Comparison of ENCODE assay signal across 24 mouse cellular contexts in genomic region chr11:58107664-58108337, GRCm38 (mm10). TPM values are rescaled to one million over a fixed set of nuclear protein-coding genes. Genes with fewer than 3 reads are reported as not detected.
"Had no signal": no experiment of that assay in that cellular context is flagged by ENCODE, and none has a peak within 500 bp of the region (broad histone marks: within the 10 kb centered on the region; RNA-seq: fewer than 3 reads in every experiment).

No protein-coding gene starts in this region.

- H3K9me3 ChIP-seq: limb, embryonic 10.5 days; limb, embryonic 13.5 days; liver, embryonic 12.5 days; liver, embryonic 15.5 days; lung, embryonic 15.5 days; midbrain, embryonic 12.5 days; midbrain, embryonic 15.5 days; neural tube, embryonic 12.5 days had no signal

- H3K4me2 ChIP-seq: limb, embryonic 13.5 days; liver, embryonic 12.5 days; liver, embryonic 15.5 days; lung, embryonic 15.5 days; midbrain, embryonic 12.5 days; midbrain, embryonic 15.5 days; neural tube, embryonic 12.5 days had no signal

- H3K4me3 ChIP-seq: limb, embryonic 10.5 days; limb, embryonic 13.5 days; liver, embryonic 12.5 days; liver, embryonic 15.5 days; lung, embryonic 15.5 days; midbrain, embryonic 12.5 days; midbrain, embryonic 15.5 days; neural tube, embryonic 12.5 days had no signal

- H3K27ac ChIP-seq: limb, embryonic 10.5 days; limb, embryonic 13.5 days; liver, embryonic 12.5 days; liver, embryonic 15.5 days; lung, embryonic 15.5 days; midbrain, embryonic 12.5 days; midbrain, embryonic 15.5 days; neural tube, embryonic 12.5 days had no signal

- ATAC-seq: liver, embryonic 12.5 days; midbrain, embryonic 15.5 days had no signal

- H3K27me3 ChIP-seq: limb, embryonic 13.5 days; liver, embryonic 12.5 days; liver, embryonic 15.5 days; lung, embryonic 15.5 days; midbrain, embryonic 12.5 days; midbrain, embryonic 15.5 days; neural tube, embryonic 12.5 days had no signal

- H3K9ac ChIP-seq: limb, embryonic 13.5 days; liver, embryonic 12.5 days; liver, embryonic 15.5 days; lung, embryonic 15.5 days; midbrain, embryonic 12.5 days; midbrain, embryonic 15.5 days; neural tube, embryonic 12.5 days had no signal

- DNase-seq: kidney, adult 18-20 months; kidney, adult 9 months; kidney, postnatal 14 days; kidney, postnatal 4 days; liver; lung, adult 18-20 months; lung, postnatal 36 days; right cerebral cortex, postnatal 14 days; right cerebral cortex, postnatal 4 days; thymus, postnatal 25 days had no signal

RNA-seq across cellular contexts. Expression of gene Gm12248, which starts 14.9 kb away (rescaled TPM):
- total RNA-seq: layer of hippocampus, adult 18-20 months; layer of hippocampus, postnatal 14 days; left cerebral cortex, adult 8-10 months; left cerebral cortex, postnatal 25 days had no signal
- polyA plus RNA-seq: kidney, embryonic 16.5 days; limb, embryonic 10.5 days; limb, embryonic 13.5 days; liver, embryonic 12.5 days; liver, embryonic 15.5 days; lung, embryonic 15.5 days; midbrain, embryonic 12.5 days; neural tube, embryonic 12.5 days; stomach, embryonic 14.5 days had no signal
